Mouse (Mus musculus) c-Kit-positive CD71-negative TER-119-negative erythroid progenitor cells, embryonic 14.5 days (primary cell): ENCODE measurements around the gene Slc4a8.

Source experiments
- DNase-seq: peaks from one replicate; pipeline ENCODE4 v3.0.0-alpha.2; 2013; ENCODE audit warnings: low read depth

Gene Slc4a8

DNA sequence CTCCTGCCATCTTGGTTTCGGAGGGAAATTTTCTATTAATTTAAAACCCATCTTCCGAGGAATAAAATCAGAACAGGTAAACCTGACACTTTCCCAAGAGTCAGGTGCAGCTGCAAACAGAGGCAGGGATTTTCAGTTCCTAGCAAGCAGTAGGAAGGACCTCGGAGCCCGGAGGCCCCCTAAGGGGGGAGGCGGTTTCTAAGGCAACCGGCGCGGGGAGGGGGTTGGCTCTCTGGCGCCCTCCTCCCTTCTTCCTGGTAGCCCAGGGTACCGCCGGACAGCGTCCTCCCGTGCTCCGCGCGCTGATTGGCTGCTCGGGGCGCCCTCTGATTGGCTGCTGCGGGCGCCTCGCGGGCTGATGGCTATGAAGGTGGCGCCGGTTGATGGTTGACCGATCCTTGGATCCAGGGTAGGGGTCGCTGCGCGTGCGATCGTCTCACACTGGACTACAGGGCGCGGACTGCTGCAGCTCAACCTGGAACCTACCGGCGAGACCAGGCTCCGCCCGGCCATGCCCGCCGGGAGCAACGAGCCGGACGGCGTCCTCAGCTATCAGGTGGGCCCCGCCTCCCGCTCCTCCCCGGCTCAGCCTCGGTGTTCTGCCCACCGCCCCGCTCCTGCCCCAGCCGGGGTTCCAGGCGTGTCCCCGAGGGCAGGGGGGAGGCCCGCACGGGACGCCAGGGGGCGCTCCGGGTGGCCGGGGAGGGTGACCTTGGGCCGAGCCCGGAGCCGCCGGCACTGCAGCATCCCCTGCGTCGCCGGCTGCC, at the start of gene Slc4a8:
Gene Slc4a8 (plus strand): TSS at position 329 of the 767 bp plus-strand sequence.
- DNase-seq, result peak; percentile 34

DNA sequence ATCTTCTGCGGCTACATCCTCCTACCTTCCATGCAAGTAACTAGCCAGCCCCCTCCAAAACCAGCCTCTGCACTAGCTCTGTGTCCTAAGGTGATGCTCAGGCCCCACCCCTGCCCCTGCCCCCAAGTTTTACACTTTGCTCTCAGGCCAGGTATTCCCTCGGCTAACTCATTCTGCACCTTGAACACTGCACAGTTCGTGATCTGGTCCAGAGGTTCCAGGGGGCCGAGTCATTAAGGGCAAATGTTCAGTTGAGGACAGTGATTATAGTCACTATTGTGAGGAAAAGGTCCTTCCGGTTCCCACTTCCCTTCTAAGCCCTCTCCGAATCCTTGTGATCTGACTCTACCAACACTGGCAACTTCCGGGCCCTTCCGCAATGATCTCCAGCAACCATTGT, 47.1 kb upstream of the Slc4a8 start:
- no peak for DNase-seq

DNA sequence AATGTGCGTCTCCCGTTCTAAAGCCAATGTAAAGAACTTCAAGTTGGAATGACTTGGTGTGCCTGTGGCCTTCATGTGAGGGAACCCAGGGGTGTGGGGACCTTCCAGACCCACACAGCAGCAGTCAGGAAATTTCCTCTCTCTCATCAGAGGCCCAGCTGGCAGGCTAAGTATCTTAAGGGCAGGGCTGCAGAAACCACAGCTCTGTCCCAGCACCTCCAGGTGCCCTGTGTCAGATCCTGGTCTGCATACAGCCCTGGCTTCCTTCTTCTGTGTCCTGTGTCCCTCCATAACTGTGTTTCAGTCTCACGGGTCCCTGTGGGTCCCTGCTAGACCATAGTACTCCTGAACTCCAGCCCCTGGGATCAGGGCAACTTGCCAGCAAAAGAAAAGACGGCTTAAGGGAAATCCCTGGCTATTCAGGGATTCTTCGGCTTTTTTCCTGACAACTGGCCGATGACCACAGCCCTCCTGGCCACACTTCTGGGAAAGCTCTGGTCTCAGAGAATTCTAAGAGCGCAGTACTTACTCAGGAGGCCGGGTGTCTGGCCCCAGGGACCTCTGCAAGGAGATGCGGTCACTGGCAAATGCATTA, 46.1 kb upstream of the Slc4a8 start:
- DNase-seq, result no peak

DNA sequence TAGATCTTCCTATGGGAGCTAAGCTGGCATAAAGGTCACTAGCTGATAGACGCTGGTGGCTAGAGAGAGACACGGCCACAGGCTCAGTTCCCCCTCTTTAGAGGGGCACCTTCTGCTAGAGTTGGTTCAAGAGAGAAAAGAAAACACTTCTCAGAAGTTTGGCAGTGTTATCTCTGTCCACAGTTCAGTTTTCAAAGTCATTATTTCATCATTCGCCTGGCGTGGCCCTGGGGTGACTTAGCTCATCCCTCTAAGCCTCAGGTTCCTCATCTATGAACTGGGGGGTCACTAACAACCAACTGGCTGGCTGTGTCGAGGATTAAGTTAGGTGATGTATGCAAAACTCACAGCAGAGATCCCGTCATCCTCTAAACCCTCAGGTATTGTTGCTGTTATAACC, 43.6 kb upstream of the Slc4a8 start:
- DNase-seq, result no peak

DNA sequence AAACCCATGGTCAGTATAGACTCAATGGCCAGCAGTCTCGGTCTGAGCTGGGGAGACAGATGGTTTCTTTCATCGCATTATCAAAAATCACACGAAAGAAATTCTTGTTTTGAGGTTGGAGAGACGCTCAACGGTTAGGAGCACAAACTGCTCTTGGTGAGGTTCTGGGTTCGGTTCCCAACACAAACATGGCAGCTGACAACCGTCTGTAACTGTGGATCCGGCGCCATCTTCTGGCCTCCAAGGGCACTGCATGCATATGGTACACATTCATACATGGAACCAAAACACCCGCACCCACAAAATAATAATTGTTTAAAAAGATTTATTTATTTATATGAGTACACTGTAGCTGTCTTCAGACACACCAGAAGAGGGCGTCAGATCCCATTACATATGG, 43.0 kb upstream of the Slc4a8 start:
- no peak for DNase-seq

DNA sequence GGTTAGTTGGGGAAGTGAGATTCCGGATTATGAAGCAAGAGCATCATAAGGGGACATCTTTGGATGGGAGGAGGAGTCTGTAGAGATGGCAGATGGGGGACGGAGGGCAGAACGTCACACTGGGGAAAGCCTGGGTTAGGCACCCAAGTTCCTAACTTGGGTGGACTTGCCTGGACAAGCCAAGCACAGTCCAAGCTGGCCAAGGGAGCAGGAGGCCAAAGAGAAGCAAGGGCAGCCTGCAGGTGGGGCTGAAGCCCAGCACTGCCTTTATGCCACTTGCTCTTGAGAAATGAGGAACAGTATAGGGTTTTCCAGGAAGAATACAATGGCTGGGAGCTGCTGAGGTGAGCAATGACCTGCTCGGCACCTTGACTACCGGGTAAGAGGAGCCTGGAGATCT, 42.3 kb upstream of the Slc4a8 start:
- DNase-seq, result no peak

DNA sequence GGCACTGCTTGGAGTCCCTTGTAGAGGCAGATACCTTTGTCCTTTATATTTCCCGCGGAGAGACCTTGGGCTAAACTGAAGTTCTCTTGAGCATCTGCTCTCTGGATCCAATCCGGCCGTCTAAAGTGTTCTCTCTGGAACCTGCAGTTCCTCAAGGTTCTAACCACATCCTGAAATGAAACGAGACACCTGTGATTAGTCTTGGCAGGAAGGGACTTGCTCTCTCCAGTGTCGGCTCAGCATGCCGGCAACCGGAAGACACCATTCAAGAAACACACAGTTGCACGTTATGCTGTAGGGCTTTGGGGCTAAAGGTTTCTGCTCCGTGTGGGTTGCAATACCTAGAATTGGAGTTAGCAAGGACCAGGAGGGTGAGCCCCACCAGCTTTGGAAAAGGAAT, 41.5 kb upstream of the Slc4a8 start:
- DNase-seq, result no peak

DNA sequence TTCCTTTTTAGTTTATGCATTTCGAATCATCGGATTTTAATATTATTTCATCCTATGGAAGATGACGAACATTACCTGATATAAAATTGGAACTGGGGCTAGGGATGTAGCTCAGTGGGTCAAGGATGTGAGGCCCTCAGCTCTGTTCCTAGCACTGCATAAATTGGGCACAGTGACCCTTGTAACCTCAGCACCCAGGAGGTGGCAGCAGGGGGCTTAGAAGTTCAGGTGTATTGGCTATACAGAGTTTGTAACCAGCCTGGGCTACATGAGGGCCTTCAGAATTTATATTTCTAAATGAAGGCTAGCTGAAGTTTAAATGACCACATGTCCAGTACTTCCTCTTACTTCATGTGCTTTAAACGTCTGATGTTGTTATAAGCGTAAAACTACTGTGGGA, 40.1 kb upstream of the Slc4a8 start:
- no peak for DNase-seq

DNA sequence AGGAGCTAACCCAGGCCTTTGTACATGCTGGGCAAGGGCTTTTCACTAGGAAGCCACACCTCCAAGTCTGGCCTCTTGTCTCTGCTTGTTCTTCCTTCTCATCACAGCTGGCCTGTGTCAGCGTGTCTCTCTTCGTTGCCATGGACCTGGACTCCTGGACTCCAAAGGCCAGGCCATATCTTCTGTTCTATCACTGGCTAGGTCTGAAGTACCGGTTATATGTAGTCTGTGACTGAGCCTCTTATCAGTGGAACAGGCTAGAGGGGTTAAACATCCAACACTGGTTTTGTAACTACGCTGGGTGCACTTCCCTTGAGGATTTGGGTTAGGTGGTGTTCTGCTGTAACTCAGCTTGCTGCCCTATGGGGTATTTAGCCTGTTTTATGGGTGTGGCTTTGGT, 39.5 kb upstream of the Slc4a8 start:
- DNase-seq, result no peak

DNA sequence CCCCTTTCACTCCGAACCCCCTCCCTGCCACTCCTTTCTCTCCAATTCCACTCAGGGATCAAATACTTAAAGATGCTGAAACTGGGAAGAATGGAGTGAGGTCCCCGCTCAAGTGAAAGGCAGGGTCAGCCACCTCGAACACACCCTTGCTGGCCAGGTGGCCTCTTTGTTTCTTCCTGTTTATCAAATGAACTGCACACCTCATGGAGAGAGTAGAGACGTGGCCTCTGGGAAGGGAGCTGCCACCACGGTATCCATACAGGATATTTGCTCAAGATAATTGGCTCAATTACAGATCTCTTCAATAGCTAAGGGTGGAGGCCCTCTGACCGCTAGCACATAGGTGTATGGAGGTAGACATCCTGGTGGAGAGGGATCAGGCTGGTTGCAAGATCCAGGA, 39.0 kb upstream of the Slc4a8 start:
- DNase-seq, result no peak

DNA sequence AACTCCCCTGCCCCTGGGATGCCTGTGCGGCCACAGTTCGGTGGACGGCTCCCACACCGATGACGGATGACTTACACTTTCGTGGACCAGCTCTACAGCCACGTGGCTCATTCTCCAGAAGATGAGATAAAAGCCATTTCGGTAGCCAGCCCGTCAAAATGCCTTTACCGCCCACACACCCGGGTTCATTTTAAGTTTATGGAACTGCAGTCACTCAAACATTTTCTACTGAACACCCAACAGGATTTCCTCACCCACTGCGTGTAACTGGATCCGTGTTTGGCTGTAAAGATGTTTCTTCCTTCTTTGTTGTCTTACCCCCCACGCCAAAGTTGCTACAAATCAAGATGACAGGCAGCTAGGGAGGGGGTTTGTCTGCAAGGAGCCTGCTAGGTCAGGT, 38.0 kb upstream of the Slc4a8 start:
- no peak for DNase-seq

DNA sequence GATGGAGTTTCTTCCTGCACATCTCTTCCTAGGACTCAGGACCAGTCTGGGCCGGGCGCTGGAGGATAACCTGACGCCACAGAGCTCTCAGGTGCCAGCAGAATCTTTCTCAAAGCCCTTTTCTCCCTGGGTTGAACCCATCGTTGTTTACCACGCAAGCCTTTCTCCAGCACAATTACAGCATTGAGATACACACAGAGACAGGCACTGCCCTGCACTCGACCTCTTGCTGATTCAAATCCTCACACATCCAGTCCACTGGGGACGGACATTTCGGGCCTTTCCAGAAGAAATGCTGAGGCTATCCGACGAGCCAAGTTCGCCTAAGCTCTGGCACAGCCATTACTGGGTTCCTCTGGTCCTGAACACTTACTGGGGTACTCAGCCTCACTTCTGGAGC, 34.8 kb upstream of the Slc4a8 start:
- DNase-seq, result no peak

DNA sequence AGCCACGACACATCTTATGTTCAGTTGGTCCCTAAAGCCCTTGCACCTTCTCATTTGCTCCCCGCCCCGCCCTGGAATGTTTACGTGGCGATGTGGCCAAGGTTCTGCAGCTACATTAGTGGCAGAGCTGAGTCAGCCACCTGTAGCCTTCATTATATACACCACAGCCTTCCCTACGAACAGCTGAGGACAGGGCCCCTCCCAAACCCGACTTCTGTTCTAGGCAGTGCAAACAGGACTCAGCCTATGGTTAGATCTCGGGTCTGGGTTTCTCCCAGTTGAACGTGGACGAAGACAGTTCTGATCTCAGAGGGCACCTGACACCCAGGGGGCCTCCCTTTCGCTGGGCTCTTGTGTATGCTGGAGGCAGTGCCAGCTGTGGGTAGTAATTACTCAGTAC, 33.7 kb upstream of the Slc4a8 start:
- DNase-seq, result no peak

DNA sequence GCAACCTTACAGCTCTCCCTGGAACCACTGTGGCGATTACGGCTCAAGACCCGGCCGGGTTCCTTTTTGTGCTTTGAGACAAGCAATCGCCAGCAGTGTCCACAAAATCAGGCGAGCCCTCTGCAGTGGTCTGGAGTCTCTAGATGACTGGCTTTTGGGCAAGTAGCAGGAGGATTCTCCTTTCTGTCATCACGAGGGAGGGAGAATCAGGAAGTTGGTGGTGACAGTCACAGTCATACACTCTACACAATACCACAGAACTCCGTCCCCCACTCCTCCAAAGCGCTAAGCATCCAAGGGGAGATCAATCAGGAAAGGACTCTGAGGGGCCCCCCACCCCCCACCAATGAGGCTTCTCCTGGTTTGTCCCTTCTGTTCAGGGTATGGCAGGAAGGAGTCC, 33.0 kb upstream of the Slc4a8 start:
- no peak for DNase-seq

DNA sequence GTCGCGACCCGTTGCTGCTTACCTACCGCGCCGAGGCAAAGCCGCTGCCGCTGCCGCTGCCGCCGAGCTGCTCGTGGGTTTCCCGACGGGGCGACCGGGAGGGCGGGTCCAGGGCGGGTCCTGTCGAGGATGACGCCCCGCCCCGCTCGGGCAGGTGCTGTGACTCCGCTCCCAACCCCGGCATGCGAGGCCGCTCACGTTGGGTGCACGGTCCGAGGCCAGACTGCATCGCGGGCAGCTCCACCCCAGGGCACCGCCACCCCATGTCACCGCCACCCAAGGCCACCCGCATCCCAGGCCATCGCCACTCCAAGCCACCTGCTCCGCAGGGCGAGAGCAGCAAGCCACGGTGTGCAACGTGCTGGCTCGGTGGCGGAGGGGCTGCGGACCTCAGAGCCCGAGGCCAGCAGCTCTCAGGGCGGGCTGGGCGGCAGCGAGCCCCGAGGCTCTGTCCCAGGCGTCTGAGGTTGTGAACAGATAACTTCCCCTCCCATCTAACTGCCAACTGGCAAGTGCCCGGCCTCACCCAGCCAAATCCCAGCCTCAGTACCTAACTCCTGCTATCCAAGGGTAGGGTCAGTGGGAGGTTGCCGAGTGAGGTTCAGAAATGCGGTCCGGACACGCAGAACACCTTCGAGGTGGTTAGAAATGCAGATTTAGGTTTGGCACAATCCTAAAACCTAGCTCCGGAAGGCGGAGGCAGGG, 32.1 kb upstream of the Slc4a8 start, which contains the start of gene Galnt6:
Gene Galnt6 (minus strand): TSS at position 96 of the 705 bp plus-strand sequence.
- DNase-seq, result no peak

DNA sequence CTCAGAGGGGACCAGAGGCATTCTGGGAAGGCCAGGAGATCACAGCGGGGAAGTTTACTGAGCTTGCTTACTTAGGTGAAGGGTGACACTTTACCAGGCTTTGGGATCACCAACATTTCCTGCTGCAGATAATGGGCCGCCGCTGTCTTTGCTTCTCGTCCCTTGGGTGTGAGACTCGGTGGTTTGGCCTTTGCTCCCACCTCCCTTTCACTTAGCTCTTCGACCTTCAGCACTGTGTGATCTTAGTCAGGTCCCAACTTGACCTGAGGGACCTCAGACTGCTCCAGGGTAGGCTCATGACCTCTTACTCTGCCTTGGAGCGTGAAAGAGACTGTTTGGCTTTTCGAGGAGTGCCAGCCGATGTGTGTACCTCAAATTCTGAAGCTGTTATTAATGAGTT, 30.5 kb upstream of the Slc4a8 start:
- no peak for DNase-seq

DNA sequence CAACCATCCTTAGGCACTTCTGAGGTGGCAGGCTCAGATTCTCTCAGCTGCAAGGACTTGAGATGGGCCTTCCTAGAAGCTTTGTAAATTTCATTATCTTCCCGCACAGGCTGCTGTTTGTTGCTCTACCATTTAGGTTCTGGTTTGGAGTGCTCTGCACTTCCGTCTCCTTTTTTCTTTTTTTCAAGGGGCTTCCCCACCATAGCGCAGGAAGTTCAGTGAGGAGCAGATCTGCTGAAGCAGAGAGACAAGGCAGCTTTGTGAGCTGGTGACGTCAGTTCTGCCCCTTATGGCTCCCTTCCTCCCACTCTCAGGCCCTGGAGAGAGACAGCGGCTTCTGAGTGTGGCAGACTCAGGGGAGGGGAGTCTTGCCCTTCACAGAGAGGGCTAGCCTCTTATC, 29.0 kb upstream of the Slc4a8 start:
- no peak for DNase-seq

DNA sequence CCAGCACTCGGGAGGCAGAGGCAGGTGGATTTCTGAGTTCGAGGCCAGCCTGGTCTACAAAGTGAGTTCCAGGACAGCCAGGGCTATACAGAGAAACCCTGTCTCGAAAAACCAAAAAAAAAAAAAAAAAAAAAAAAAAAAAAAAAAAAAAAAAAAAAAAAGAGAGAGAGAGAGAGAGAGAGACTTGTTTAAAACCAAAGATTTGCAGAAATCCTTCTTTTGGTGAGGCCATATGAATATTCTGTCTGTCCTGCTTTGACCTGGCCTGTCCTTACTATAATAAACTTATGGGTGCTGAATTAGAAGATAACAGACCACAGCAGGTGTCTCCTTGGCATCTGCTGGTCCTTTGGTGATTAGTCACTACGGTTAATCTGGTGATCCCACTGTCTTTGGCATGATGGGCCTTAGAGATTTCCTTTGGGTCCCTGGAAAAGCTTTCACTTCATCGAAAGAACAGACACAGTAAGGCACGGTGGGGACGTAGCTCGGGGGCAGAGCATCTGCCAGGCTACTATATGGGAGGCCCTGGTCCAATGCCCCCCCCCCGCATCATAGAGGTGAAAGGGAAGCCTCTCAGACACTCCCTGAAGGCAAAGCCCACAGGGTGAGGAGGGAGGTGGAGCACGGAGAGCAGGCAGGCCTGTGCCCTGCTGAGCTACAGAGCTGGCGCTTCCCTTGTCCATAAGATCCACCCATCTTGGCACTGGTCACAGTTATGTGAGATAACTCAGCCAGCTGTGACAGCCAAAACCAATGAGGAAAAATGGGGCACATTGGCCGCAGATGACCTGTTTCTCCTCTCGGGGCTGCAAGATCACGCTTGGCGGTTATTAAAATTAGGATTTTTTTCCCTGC, 26.2 kb upstream of the Slc4a8 start:
- no peak for DNase-seq

DNA sequence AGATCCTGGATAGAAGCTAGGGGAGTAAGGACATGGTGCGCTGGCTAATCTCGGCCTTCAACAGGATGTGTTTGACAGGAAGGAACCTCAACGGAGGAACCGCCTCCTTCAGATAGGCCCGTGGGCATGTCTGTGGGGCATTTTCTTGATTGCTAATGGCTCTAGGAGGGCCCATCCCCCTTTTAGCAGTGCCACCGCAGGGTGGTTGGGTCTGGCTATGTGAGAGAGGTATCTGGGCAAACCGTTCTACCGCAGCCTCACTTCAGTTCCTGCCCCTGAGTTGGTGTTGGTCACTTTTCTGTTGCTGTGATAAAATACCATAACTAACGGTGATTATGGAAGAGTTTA, 25.6 kb upstream of the Slc4a8 start:
- DNase-seq, result no peak

DNA sequence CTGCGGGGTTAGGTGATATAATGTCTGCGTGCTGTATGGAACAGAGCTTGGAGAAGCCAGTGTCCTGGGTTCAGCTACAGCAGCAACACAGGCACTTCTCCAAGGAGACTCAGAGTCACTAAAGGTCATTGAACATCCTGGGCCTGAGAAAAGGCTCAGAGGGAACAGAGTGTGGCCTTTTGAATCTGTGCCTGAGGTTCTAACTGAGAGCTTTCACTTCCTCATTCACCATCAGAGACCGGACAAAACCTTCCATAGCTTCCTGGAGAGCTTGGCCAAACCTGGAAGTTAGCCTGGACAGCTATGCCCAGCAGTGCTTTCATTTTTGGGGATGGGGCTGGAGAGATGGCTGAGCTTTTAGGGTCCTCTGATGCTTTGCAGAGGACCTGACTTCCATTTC, 23.9 kb upstream of the Slc4a8 start:
- DNase-seq, result no peak

DNA sequence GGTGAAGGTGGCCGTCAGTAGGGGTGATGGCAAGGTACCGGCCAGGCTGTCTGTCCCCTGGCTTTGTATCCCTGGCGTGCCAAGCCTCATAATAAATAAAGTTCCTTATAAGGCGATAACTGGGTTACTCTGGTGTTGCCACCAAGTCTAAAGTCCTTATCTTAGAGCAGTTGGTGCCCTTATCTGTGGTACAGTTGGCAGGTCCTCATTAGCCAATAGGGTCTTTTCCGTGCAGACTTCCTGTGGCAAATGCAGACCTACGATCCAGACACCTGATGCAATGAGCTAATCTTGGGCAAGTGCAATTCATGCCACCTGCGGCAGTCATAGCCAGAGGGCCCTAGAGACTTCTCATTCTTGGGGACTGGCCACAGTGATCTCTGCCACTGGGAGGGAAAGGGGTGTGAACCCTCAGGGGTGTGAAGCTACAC, 23.2 kb upstream of the Slc4a8 start:
- DNase-seq, result no peak

DNA sequence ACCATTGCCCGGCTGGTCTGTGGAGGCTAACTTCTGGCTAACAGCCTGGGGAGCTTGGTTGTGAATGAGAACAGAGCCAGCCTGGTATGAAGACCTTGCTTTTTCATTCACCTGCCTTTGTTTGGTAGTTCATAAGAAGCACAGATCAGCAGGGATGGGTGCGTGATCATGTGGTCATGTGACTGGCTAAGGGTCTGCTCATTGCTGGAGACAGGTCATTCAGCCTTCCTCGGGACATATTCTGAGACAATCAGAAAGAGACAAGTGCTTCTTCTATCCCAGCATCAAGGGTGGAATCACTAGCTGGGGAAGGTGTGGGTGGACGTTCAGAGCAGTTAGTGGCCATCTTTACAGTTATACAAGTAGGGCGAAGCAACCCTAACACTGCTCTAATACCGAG, 22.1 kb upstream of the Slc4a8 start:
- no peak for DNase-seq

DNA sequence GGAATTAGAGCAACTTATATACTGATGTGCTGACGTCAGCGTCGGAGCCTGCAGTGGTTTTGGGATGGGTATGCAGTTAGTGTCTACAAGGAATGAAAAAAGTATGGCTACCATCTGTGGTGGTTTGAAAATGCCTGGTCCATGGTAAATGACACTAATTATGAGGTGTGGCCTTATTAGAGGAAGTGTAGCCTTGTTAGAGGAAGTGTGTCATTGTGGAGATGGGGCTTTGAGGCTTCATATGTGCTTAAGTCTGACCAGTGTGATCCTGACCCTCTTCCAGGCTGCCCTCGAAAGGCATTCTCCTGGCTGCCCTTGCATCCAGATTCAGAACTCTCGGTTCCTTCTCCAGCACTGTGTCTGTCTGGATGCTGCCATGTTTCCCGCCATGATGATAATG, 18.3 kb upstream of the Slc4a8 start:
- no peak for DNase-seq
